12 mouse cellular contexts compared by ENCODE assay signal in the genomic region with DNA sequence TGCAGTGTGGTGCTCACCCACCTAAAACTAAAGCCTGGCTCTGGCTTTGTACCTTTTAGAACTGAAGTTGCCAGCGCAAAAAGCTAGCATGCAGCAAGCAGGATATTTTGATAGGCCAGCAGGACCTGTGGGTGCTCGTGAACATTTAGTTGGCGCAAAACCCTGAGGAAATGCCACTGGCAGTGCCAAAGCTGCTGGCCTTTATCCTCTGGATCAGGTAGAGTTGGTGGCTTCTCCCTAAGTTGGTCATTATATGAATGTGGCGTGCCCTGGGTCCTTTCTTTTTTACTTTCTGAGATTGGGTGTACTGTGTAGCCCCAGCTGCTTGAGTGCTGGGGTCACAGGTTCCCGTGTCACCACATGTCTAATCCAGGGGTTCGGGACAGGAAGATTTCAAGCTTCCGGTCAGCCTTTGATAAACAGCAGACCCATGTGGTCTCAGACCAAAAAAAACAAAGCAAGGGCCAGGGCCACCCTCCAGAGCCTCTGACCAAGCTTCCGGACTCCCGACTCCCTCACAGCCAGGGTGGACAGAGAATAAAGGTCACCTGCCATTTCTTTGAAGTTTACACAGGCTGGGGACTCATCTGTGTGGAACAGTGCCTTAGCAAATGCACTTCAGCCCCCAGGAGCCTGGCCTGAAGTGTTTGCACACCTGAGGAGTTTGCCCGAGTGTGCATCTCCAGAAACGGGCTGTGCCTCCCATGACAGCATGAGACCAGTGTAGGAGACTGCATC. TPM values are rescaled to one million over a fixed set of nuclear protein-coding genes. Genes with fewer than 3 reads are reported as not detected.
DNase-seq lines count a peak whose midpoint lies in the region; ATAC-seq lines count a peak whose summit lies in the region.
"Had no signal": no experiment of that assay in that cellular context is flagged by ENCODE, and none has a peak within 500 bp of the region (broad histone marks: within the 10 kb centered on the region; RNA-seq: fewer than 3 reads in every experiment).

No protein-coding gene starts in this region.

- peaks cover 8% of the 10 kb centered on the region; the same call in 1 of the 2 replicates for H3K4me1 ChIP-seq in kidney, embryonic 16.5 days (ENCODE audit: insufficient read depth, low read length)
- peaks cover 5% of the 10 kb centered on the region for H3K4me1 ChIP-seq in liver, embryonic 11.5 days (replicated peaks; ENCODE audit: control insufficient read depth, insufficient read depth, low read length)

- H3K4me2 ChIP-seq in kidney, embryonic 16.5 days (replicated peaks; ENCODE audit: low read depth, low read length) = no peak overlapping the region
- peak overlapping the region; percentile 10; the same call in 1 of the 2 replicates for H3K4me2 ChIP-seq in liver, embryonic 11.5 days
- H3K4me2 ChIP-seq: forebrain, embryonic 12.5 days; hindbrain, embryonic 13.5 days had no signal

- peak; percentile 57 for ATAC-seq in kidney, embryonic 16.5 days (ENCODE audit: low FRiP score, low TSS enrichment)
- ATAC-seq in liver, embryonic 11.5 days (replicated peaks; ENCODE audit: low FRiP score) = 0 out of 2 replicates have a peak, but pooled peaks have one; percentile 28

- no peaks in the 10 kb centered on the region for H3K9me3 ChIP-seq in kidney, embryonic 16.5 days (ENCODE audit: low read length)
- H3K9me3 ChIP-seq in liver, embryonic 11.5 days (ENCODE audit: control insufficient read depth, low read length) = no peaks in the 10 kb centered on the region
- H3K9me3 ChIP-seq: forebrain, embryonic 12.5 days; hindbrain, embryonic 13.5 days; megakaryocyte, embryonic 14.5 days had no signal

- peaks cover 38% of the 10 kb centered on the region for H3K36me3 ChIP-seq in kidney, embryonic 16.5 days (ENCODE audit: insufficient read depth, low read length)
- H3K36me3 ChIP-seq in liver, embryonic 11.5 days (ENCODE audit: control insufficient read depth, insufficient read depth, low read length) = peaks cover 33% of the 10 kb centered on the region

- H3K9ac ChIP-seq in kidney, embryonic 16.5 days (replicated peaks; ENCODE audit: low read length) = no peak overlapping the region
- no peak overlapping the region for H3K9ac ChIP-seq in liver, embryonic 11.5 days (ENCODE audit: low read depth, low read length)
- H3K9ac ChIP-seq: forebrain, embryonic 12.5 days; hindbrain, embryonic 13.5 days had no signal

- intact Hi-C loops in gastrocnemius, postnatal 36 days (cut with DNase I) = no loop called here

- no peaks in the 10 kb centered on the region for H3K27me3 ChIP-seq in kidney, embryonic 16.5 days (ENCODE audit: insufficient read depth, low read length)
- H3K27me3 ChIP-seq in liver, embryonic 11.5 days (replicated peaks; ENCODE audit: control insufficient read depth, insufficient read depth, low read length) = no peaks in the 10 kb centered on the region
- H3K27me3 ChIP-seq: forebrain, embryonic 12.5 days; hindbrain, embryonic 13.5 days had no signal

- H3K27ac ChIP-seq in kidney, embryonic 16.5 days (ENCODE audit: low read length) = no peak overlapping the region
- 0 out of 2 replicates have a peak overlapping the region, but pooled peaks have one; percentile 1 for H3K27ac ChIP-seq in liver, embryonic 11.5 days (ENCODE audit: low read depth, low read length)
- H3K27ac ChIP-seq: forebrain, embryonic 12.5 days had no signal

- H3K4me3 ChIP-seq in kidney, embryonic 16.5 days (ENCODE audit: low read length) = no peak overlapping the region
- no peak overlapping the region for H3K4me3 ChIP-seq in liver, embryonic 11.5 days (ENCODE audit: low read depth, low read length)
- H3K4me3 ChIP-seq: forebrain, embryonic 12.5 days; hindbrain, embryonic 13.5 days; megakaryocyte, embryonic 14.5 days had no signal

- 49% methylated on average over 11 of the region's 11 CpGs for WGBS in kidney, embryonic 16.5 days
- WGBS in liver, embryonic 11.5 days = 69% methylated on average over 11 of the region's 11 CpGs

- DNase-seq in kidney, adult 11 months = peak; percentile 48
- DNase-seq in kidney, postnatal 4 days = no peak
- DNase-seq in liver, embryonic 11.5 days (ENCODE audit: low spot score) = no peak
- peak; percentile 28 for DNase-seq in lung, postnatal 10 days
- DNase-seq in gastrocnemius, postnatal 36 days = no peak
- no peak for DNase-seq in natural killer cell, adult 2 months (ENCODE audit: low spot score in 2 of 2)
- DNase-seq: cerebellum, adult 11 months; layer of hippocampus, postnatal 36 days had no signal

RNA-seq across cellular contexts. Expression of a gene that starts 22.1 kb away (rescaled TPM):
- polyA plus RNA-seq in kidney, embryonic 16.5 days (2015; fragmentation: Nextera tagmentation; extraction: Ambion mirVana) = 35.8 and 36.9 TPM in 2 replicates
- 27.9 and 29.5 TPM in 2 replicates for polyA plus RNA-seq in liver, embryonic 11.5 days (2014; fragmentation: Nextera tagmentation; extraction: Ambion mirVana)
- total RNA-seq in gastrocnemius, postnatal 36 days (2021) = 10 to 100 TPM; 10.9 to 13.4 TPM

RNA-seq across cellular contexts. Expression of a gene that starts 22.3 kb away (rescaled TPM):
- 37.2 and 39.5 TPM in 2 replicates for polyA plus RNA-seq in kidney, embryonic 16.5 days (2015; fragmentation: Nextera tagmentation; extraction: Ambion mirVana)
- polyA plus RNA-seq in liver, embryonic 11.5 days (2014; fragmentation: Nextera tagmentation; extraction: Ambion mirVana) = 46.5 and 48.5 TPM in 2 replicates
- 1 to 10 TPM; 8.3 to 9.4 TPM for total RNA-seq in gastrocnemius, postnatal 36 days (2021)

RNA-seq across cellular contexts. Expression of a gene that starts 41.3 kb away (rescaled TPM):
- 51.5 and 54.0 TPM in 2 replicates for polyA plus RNA-seq in kidney, embryonic 16.5 days (2015; fragmentation: Nextera tagmentation; extraction: Ambion mirVana)
- polyA plus RNA-seq in liver, embryonic 11.5 days (2014; fragmentation: Nextera tagmentation; extraction: Ambion mirVana) = 41.1 and 41.4 TPM in 2 replicates
- total RNA-seq in gastrocnemius, postnatal 36 days (2021) = 100 to 1,000 TPM; 107 to 118 TPM

RNA-seq across cellular contexts. Expression of a gene that starts 41.4 kb away (rescaled TPM):
- 116 and 124 TPM in 2 replicates for polyA plus RNA-seq in kidney, embryonic 16.5 days (2015; fragmentation: Nextera tagmentation; extraction: Ambion mirVana)
- 59.1 and 64.1 TPM in 2 replicates for polyA plus RNA-seq in liver, embryonic 11.5 days (2014; fragmentation: Nextera tagmentation; extraction: Ambion mirVana)
- total RNA-seq in gastrocnemius, postnatal 36 days (2021) = 10 to 100 TPM; 14.1 to 16.6 TPM

Comparison
In these comparisons a context has a peak if more than half of its experiments do, and no peak if none do; other contexts are left out.
1. DNase-seq: peak in kidney, adult 11 months (single experiment) and lung, postnatal 10 days (single experiment); none in kidney, postnatal 4 days (0 of 2), liver, embryonic 11.5 days (single experiment), gastrocnemius, postnatal 36 days (0 of 2) and natural killer cell, adult 2 months (0 of 2).